Mouse (Mus musculus) retina, postnatal 7 days (tissue): ENCODE data around the gene Sds.
"Not testable (repeated sequence)": the region's sequence is repeated elsewhere in the genome, so short reads cannot be mapped to it uniquely, and the experiment has no call there.

Source experiments
- DNase-seq: peaks from one replicate; pipeline ENCODE4 v3.0.0-alpha.2; 2012; ENCODE audit warnings: low read depth, low spot score

The Sds gene

DNA sequence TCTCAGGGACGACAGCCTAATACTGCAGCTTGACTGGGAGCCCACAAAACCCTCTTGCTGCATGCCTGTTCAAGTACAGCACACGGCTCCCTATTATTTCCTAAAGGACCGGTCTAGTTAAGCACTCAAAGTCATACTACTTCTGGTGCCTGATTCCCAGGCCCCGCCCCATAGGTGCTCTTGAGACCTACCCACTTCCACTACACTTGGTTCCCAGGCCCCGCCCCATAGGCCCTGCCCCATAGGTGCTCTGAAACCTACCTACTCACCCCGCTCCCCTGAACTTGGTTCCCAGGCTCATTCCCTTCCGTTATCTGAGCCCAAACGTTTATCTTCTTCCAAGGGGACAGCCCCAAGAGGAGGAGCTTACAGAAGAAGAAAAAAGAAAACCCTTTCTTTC lies 11.5 kb downstream of the Sds start:
- DNase-seq: no peak

GRCm38 (mm10) chr5:120490679-120491192 lies 14.4 kb downstream of the Sds start:
- no peak for DNase-seq

DNA sequence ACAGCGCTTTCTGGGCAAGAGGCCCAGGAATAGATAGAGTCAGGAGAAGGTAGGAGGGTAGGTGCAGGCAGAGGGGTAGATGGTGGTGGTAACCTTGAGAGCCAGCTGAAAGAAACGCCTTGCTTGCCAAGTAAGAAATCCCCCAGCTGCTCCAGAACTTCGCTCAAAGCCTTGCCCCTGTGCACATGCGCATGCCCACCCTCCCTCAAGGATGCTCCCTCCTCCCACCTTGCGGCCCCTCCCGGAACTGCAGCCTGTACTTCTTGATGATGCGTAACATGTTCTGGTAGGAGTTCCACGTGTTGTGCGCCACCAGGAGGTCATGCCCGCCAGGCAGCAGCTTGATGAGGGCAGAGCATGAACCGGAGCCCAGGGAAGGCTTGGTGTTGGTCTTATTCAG lies 16.1 kb downstream of the Sds start:
- DNase-seq: no peak

DNA sequence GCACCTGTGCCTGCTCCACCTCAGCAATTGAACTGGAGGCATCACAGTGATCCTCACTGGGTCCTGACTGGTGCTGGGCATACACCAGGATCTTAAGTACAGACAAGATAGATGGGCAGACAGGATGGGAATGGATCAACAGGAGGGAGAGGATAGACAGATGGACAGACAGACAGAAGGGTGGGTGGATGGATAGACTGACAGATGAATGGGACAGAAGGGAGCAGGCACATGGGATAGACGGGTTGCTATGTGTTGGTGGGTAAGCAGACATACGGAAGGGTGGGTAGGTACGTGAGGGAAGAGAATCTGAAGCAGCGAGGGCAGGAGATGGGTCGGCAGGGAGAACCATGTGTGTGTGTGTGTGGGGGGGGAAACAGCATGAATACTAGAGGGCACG lies 17.1 kb downstream of the Sds start:
- no peak for DNase-seq

GRCm38 (mm10) chr5:120493873-120494395 lies 17.6 kb downstream of the Sds start:
- DNase-seq: no peak

- DNase-seq: no peak
Observed at GRCm38 (mm10) chr5:120495064-120495702, 18.9 kb downstream of the Sds start.

DNA sequence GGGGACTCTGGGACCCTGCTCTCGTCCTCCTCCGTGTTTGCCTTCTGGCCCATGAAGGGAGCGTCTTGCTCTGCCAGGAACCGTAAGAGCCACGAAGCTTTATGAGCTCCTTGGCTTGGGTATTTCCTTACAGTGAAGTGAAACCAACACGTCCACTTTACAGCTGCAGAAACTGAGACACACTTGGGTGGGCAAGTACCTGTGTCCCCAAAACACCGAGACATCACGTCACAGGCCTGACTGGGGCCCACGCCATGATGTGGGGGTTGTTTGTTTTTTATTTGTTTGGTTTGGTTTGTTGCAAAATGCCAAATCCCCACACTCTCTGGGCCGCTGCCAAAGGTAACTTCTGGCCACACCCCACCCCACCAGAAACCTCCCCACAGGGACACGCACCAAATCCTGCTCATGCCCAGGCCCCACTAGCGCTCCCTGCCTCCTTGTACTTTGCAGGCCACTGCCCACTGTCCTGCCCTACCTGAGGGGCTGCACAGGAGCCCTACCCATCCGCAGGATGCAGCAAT lies 19.4 kb downstream of the Sds start:
- no peak for DNase-seq

GRCm38 (mm10) chr5:120497071-120497470 lies 20.7 kb downstream of the Sds start:
- no peak for DNase-seq

- no peak for DNase-seq
Observed at GRCm38 (mm10) chr5:120499202-120499601, 22.9 kb downstream of the Sds start.

- DNase-seq: not testable (repeated sequence)
Observed at GRCm38 (mm10) chr5:120500609-120501008, 24.3 kb downstream of the Sds start.

DNA sequence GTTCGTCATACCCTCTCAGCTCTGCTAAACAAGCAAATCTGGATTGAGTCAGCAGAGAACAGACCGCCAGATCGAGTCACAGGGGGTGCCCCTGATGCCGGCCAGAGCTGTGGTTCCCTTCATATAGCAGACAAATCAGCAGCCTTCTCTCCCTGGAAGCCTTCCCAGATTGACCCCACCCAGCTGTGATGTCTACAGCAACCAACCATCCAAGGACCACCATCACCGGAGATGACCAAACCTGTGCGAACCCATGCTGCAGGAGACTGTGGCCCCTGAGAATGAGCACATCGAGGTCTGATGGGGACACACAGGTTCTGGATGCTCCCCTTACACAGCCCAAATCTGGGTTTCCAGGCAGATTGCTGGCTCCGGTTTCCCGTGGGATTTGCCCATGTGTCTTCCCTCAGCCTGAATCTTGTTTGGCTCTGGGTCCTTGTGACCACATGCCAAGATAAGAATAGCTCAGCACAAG lies 25.9 kb downstream of the Sds start:
- DNase-seq: no peak

- DNase-seq: no peak
Observed at GRCm38 (mm10) chr5:120502675-120503143, 26.4 kb downstream of the Sds start.

- DNase-seq: peak; percentile 89
Observed at GRCm38 (mm10) chr5:120503144-120503795, 26.9 kb downstream of the Sds start, which contains the start of gene Plbd2. Gene Plbd2, minus strand, starts transcription at chr5:120503625.

GRCm38 (mm10) chr5:120505368-120505767 lies 29.0 kb downstream of the Sds start:
- peak; percentile 34 for DNase-seq

DNA sequence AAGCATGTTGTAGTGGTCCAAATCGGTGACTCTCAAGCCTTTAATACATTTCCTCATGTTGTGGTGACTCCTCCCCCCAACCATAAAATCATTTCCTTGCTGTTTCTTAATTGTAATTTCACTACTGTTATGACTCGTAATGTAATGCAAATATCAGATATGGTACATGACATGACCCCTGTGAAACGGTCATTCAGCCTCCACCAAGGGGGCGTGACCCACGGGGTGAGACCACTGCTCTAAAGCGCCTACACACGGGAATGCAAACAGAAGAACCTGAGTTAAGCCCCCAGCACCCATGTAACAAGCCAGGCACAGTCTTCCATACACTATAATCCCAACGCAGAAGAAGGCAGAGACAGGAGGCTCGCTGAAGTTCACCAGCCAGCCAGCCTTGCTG lies 29.5 kb downstream of the Sds start:
- DNase-seq: no peak

DNA sequence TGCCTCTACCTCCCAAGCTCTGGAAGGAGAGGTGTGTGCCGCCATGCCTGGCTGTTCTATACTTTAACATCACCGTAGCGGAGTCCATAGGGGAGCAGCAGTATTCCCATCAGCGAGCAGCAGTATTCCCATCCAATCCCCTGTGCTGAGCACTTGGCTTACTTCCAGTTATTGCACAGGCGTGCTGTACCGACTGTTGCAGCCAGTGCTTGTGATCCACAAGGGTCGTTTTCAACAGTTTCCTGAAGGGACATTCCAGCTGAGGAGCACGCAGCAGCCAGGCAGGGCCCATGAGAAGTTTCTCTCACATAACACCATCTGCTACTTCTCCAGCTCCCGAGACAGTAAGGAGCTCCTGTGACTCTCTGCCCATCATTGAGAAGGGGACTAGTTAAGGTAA lies 30.2 kb downstream of the Sds start:
- DNase-seq: no peak

GRCm38 (mm10) chr5:120507311-120507710 lies 31.0 kb downstream of the Sds start:
- no peak for DNase-seq

GRCm38 (mm10) chr5:120510982-120511642 lies 34.8 kb downstream of the Sds start, which contains the start of gene Slc8b1:
Gene Slc8b1, plus strand, starts transcription at chr5:120511168.
- DNase-seq: peak; percentile 80

GRCm38 (mm10) chr5:120511643-120512220 lies 35.4 kb downstream of the Sds start:
- DNase-seq: no peak

DNA sequence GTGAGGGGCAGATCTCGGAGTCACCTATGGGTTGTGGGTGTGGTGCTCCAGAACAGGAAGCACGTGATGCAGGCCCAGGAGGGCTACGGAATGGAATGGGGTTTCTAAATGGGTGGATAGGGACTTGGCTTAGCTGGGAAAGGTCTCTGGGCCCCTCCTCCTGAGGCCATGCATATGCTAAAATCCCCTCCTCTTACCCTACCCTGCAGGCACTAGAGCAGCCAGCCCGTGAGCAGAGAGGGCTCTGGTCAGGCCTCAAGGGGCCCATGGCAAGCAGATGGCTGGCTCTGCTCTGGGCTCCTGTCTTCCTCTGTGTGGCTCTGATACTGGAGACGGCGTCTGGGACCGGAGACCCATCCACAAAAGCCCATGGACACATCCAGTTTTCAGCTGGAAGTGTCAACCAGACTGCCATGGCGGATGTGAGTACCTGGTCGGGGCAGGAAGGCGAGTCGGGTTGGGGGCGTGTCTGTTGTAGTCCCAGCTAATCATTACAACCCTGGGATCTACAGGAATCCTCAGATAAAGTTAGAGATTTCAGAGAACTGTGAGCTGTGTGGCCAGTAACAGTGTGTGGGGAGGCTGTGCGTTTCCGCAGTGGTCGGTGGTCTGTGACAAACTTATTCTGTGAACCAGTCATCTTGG lies 36.7 kb downstream of the Sds start:
- DNase-seq: no peak
